Mouse (Mus musculus) left cerebral cortex, adult 2 months (tissue): ENCODE results near the gene Lrrc8b. TPM values are rescaled to one million over a fixed set of nuclear protein-coding genes. Genes with fewer than 3 reads are reported as not detected.

Experiments
- DNase-seq, 2 experiments: peaks; one replicate each; pipeline ENCODE4 v3.0.0; 2021 to 2022; ENCODE audit warnings: low spot score in 2 of 2, mixed read lengths in 1 of 2; ENCODE audit errors: extremely low spot score in 1 of 2
- H3K27ac ChIP-seq: fragments of 200-600 bp; 2 replicates; pipeline ENCODE4 v1.8.1; 2022
- H3K4me3 ChIP-seq: fragments of 200-600 bp; 2 replicates; pipeline ENCODE4 v1.8.1; 2022
- CTCF ChIP-seq: fragments of 200-600 bp; IDR thresholded peaks from 2 replicates; pipeline ENCODE4 v1.8.1; 2022; ENCODE audit warnings: antibody characterized with exemption, mild to moderate bottlenecking, moderate library complexity
- intact Hi-C: fragments of 180-260 bp; cut with DNase I; formaldehyde crosslinking; loops from one replicate; pipeline ENCODE4 v1.15.1; 2025
- total RNA-seq, 2 experiments: library from RNA; stranded (reverse); gene quantifications; 2 replicates each; pipeline ENCODE4 v1.2.3; 2021

Gene Lrrc8b
- total RNA-seq, 2 experiments from 2014 or later = 90.1 to 90.6 TPM

GRCm38 (mm10) chr5:105427326-105427725, 11.8 kb downstream of the Lrrc8b start:
- peak overlapping the region; percentile 54; the same call in 1 of the 2 replicates for H3K27ac ChIP-seq
- intact Hi-C loops = no loop called here
- H3K4me3 ChIP-seq = no peak overlapping the region
- no peak for DNase-seq
- TF ChIP-seq CTCF = no peak

- intact Hi-C loops = no loop called here
- no peak for DNase-seq
- no peak overlapping the region for H3K4me3 ChIP-seq
- TF ChIP-seq CTCF = no peak
- H3K27ac ChIP-seq = peak overlapping the region; percentile 54
These were observed 12.8 kb downstream of the Lrrc8b start for GRCm38 (mm10) chr5:105428265-105428974.

DNA sequence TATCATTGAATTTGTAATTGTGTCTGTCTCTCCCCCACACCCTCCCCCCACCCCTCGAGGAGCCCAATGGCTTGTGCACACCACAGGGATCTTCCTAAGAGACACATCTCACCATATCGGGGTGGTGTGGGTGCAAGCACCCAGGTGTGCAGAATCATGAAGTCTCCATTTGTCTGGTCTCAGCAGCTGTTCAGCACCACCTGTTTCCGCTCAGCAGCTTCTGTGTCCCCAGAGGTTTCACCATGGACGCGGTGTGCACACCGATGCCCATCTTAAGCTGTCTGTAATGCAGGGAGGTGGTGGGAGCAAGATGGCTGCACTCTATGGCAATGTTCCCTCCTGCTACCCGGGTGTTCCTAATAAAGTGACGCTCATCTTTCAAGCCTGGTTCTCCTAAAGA, 14.6 kb downstream of the Lrrc8b start:
- DNase-seq = no peak
- H3K27ac ChIP-seq = no peak overlapping the region
- no peak for TF ChIP-seq CTCF

GRCm38 (mm10) chr5:105439608-105440007, 24.0 kb downstream of the Lrrc8b start:
- intact Hi-C loops = loop anchor here (2.0 kb wide), 1 partner anchor 27 kb away; no protein-coding TSS in a partner anchor
- no peak for DNase-seq
- Histone ChIP-seq H3K4me3 (no peak overlapping the region), H3K27ac (peak overlapping the region; percentile 58)
- no peak for TF ChIP-seq CTCF

More for the DNA sequence above, 14.6 kb downstream of the Lrrc8b start:
- intact Hi-C loops = no loop called here
- no peak overlapping the region for H3K4me3 ChIP-seq

GRCm38 (mm10) chr5:105440992-105441535, 25.5 kb downstream of the Lrrc8b start:
- no peak for DNase-seq
- Histone ChIP-seq H3K27ac (peak overlapping the region; percentile 81), H3K4me3 (no peak overlapping the region)
- intact Hi-C loops = no loop called here
- TF ChIP-seq CTCF = no peak

GRCm38 (mm10) chr5:105442212-105443000, 26.8 kb downstream of the Lrrc8b start:
- no peak for DNase-seq

GRCm38 (mm10) chr5:105443057-105443815, 27.7 kb downstream of the Lrrc8b start:
- peak overlapping the region; percentile 1; the same call in 1 of the 2 replicates for H3K27ac ChIP-seq
- H3K4me3 ChIP-seq = no peak overlapping the region
- intact Hi-C loops = no loop called here
- TF ChIP-seq CTCF = no peak
- no peak for DNase-seq

More at GRCm38 (mm10) chr5:105442212-105443000, 26.8 kb downstream of the Lrrc8b start:
- TF ChIP-seq CTCF = no peak
- H3K27ac ChIP-seq = no peak overlapping the region
- intact Hi-C loops = no loop called here
- no peak overlapping the region for H3K4me3 ChIP-seq

- intact Hi-C loops = no loop called here
- no peak for DNase-seq
- Histone ChIP-seq H3K4me3 (no peak overlapping the region), H3K27ac (no peak overlapping the region)
- no peak for TF ChIP-seq CTCF
These were observed 30.1 kb downstream of the Lrrc8b start for GRCm38 (mm10) chr5:105445686-105446085.

GRCm38 (mm10) chr5:105454105-105454504, 38.5 kb downstream of the Lrrc8b start:
- intact Hi-C loops = no loop called here
- Histone ChIP-seq H3K4me3 (no peak overlapping the region), H3K27ac (no peak overlapping the region)
- TF ChIP-seq CTCF = no peak
- DNase-seq = no peak

DNA sequence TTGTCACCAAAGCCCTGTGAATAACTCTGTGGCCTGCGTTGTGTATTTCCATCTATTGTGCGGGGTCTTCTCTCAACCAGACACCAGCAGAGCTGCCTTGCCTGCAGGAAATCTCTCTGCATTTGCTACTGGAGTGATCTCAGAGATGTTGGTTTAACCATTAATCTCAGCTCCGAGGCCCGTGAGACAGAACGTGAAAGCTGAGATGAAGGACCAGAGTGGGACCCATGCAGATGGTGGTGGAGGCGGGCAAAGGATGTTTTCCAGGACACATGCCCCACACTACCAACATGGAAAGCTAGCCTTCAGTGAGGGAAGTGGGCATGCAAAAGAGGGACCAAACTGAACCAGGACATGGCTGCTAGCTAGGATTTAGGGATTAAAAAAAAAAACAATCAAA, 43.5 kb downstream of the Lrrc8b start:
- no peak for TF ChIP-seq CTCF
- DNase-seq = no peak

GRCm38 (mm10) chr5:105460551-105460950, 45.0 kb downstream of the Lrrc8b start:
- Histone ChIP-seq H3K27ac (peak overlapping the region; percentile 6), H3K4me3 (no peak overlapping the region)
- DNase-seq = no peak
- intact Hi-C loops = no loop called here
- TF ChIP-seq CTCF = no peak

More for the DNA sequence above, 43.5 kb downstream of the Lrrc8b start:
- intact Hi-C loops = no loop called here
- Histone ChIP-seq H3K4me3 (no peak overlapping the region), H3K27ac (peak overlapping the region; percentile 54)
